ENCODE assay signal across 12 mouse cellular contexts in genomic region chrX:49346451-49346850, GRCm38 (mm10). TPM values are rescaled to one million over a fixed set of nuclear protein-coding genes. Genes with fewer than 3 reads are reported as not detected.
DNase-seq lines count a peak whose midpoint lies in the region; ATAC-seq and TF ChIP-seq lines count a peak whose summit lies in the region.
"Had no signal": no experiment of that assay in that cellular context is flagged by ENCODE, and none has a peak within 500 bp of the region (broad histone marks: within the 10 kb centered on the region; RNA-seq: fewer than 3 reads in every experiment).

No protein-coding gene starts in this region.

- no peak overlapping the region for H3K27ac ChIP-seq in gastrocnemius, adult 2 months
- no peak overlapping the region for H3K27ac ChIP-seq in limb, embryonic 14.5 days (replicated peaks; ENCODE audit: low read depth, low read length)
- no peak overlapping the region for H3K27ac ChIP-seq in limb, embryonic 10.5 days
- no peak overlapping the region for H3K27ac ChIP-seq in CH12.LX (ENCODE audit: insufficient read depth, low read depth)
- H3K27ac ChIP-seq: limb, embryonic 12.5 days had no signal

- TF ChIP-seq EP300 in CH12.LX (IDR thresholded peaks at IDR 0.05; ENCODE audit: low read length) = no peak

- H3K27me3 ChIP-seq in limb, embryonic 14.5 days (ENCODE audit: control insufficient read depth, insufficient read depth, low read length) = no peaks in the 10 kb centered on the region
- H3K27me3 ChIP-seq in limb, embryonic 10.5 days (ENCODE audit: low read depth, poor library complexity, severe bottlenecking) = no peaks in the 10 kb centered on the region
- H3K27me3 ChIP-seq in CH12.LX (replicated peaks) = no peaks in the 10 kb centered on the region
- H3K27me3 ChIP-seq: limb, embryonic 12.5 days had no signal

- peak; percentile 48 for TF ChIP-seq CTCF in gastrocnemius, adult 2 months (IDR thresholded peaks at IDR 0.05)
- TF ChIP-seq CTCF in CH12.LX (conservative IDR thresholded peaks at IDR 0.05 in 1 of 2, IDR thresholded peaks at IDR 0.05 in 1 of 2; ENCODE audit: low read depth in 2 of 2, low read length in 2 of 2) = peak in 1 of 2 experiments; percentile 50; a peak in 2 of 4 replicates
- TF ChIP-seq CTCF in brain, embryonic 14.5 days (IDR thresholded peaks at IDR 0.05; ENCODE audit: borderline replicate concordance, extremely low read depth, insufficient read depth, insufficient read length) = no peak

- no peaks in the 10 kb centered on the region for H3K9me3 ChIP-seq in limb, embryonic 14.5 days (ENCODE audit: control insufficient read depth, low read length)
- H3K9me3 ChIP-seq in limb, embryonic 10.5 days (replicated peaks) = no peaks in the 10 kb centered on the region
- no peaks in the 10 kb centered on the region for H3K9me3 ChIP-seq in CH12.LX (replicated peaks; ENCODE audit: low read length)
- H3K9me3 ChIP-seq: limb, embryonic 12.5 days had no signal

- no peaks in the 10 kb centered on the region for H3K36me3 ChIP-seq in limb, embryonic 14.5 days (ENCODE audit: control insufficient read depth, insufficient read depth, low read length)
- no peaks in the 10 kb centered on the region for H3K36me3 ChIP-seq in limb, embryonic 10.5 days
- H3K36me3 ChIP-seq in CH12.LX (replicated peaks in 1 of 2; ENCODE audit: control insufficient read depth in 1 of 2, insufficient read depth in 1 of 2, low read length in 1 of 2) = no peaks in the 10 kb centered on the region
- H3K36me3 ChIP-seq: limb, embryonic 12.5 days had no signal

- intact Hi-C loops in gastrocnemius, adult 2 months (cut with DNase I) = loop anchor here (10.0 kb wide), 1 partner anchor 1158 kb away; no protein-coding TSS in a partner anchor

- H3K79me2 ChIP-seq in CH12.LX (replicated peaks; ENCODE audit: control insufficient read depth, extremely low read depth, insufficient read depth, poor library complexity, severe bottlenecking) = no peaks in the 10 kb centered on the region

- no peaks in the 10 kb centered on the region for H3K4me1 ChIP-seq in limb, embryonic 14.5 days (ENCODE audit: control insufficient read depth, insufficient read depth, low read length)
- no peaks in the 10 kb centered on the region for H3K4me1 ChIP-seq in limb, embryonic 10.5 days
- H3K4me1 ChIP-seq in CH12.LX (ENCODE audit: control insufficient read depth in 1 of 2, insufficient read depth in 2 of 2) = peaks cover 0 to 7% of the 10 kb centered on the region in 2 experiments; a peak in 2 of 4 replicates
- H3K4me1 ChIP-seq: limb, embryonic 12.5 days had no signal

- ATAC-seq in limb, embryonic 14.5 days (ENCODE audit: low FRiP score, low read depth) = no peak

- no peak for TF ChIP-seq POLR2A in limb, embryonic 14.5 days (IDR thresholded peaks at IDR 0.05; ENCODE audit: borderline replicate concordance, extremely low read depth, insufficient read depth, insufficient read length)
- TF ChIP-seq POLR2A in CH12.LX (IDR thresholded peaks at IDR 0.05; ENCODE audit: low read depth, low read length) = no peak
- no peak for TF ChIP-seq POLR2A in brain, embryonic 14.5 days (IDR thresholded peaks at IDR 0.05; ENCODE audit: borderline replicate concordance, extremely low read depth, insufficient read depth, insufficient read length, poor library complexity, severe bottlenecking)

- no peak overlapping the region for H3K4me3 ChIP-seq in gastrocnemius, adult 2 months
- H3K4me3 ChIP-seq in limb, embryonic 14.5 days (replicated peaks; ENCODE audit: low read length) = no peak overlapping the region
- no peak overlapping the region for H3K4me3 ChIP-seq in limb, embryonic 10.5 days
- H3K4me3 ChIP-seq in CH12.LX (replicated peaks in 1 of 3; ENCODE audit: low read depth in 2 of 3, low read length in 2 of 3, poor library complexity in 1 of 3) = no peak overlapping the region
- H3K4me3 ChIP-seq: limb, embryonic 12.5 days had no signal

- H3K9ac ChIP-seq in limb, embryonic 14.5 days (ENCODE audit: low read depth, low read length, severe bottlenecking) = no peak overlapping the region
- H3K9ac ChIP-seq in CH12.LX (ENCODE audit: insufficient read depth, low read depth) = no peak overlapping the region
- H3K9ac ChIP-seq: limb, embryonic 12.5 days had no signal

- DNase-seq in gastrocnemius, adult 2 months = no peak
- DNase-seq in gastrocnemius, adult 18-20 months (ENCODE audit: low spot score) = no peak
- peak; percentile 5 for DNase-seq in limb, embryonic 14.5 days (ENCODE audit: low spot score)
- DNase-seq in limb, embryonic 10.5 days (ENCODE audit: low spot score) = no peak
- DNase-seq in CH12.LX (ENCODE audit: extremely low read depth) = peak; percentile 14
- DNase-seq in brain, embryonic 14.5 days (ENCODE audit: low read depth) = peak; percentile 18
- DNase-seq in adrenal gland, postnatal 4 days (ENCODE audit: low spot score in 2 of 2) = no peak
- DNase-seq: adrenal gland, postnatal 14 days; kidney, postnatal 25 days; lung, adult 2 months; right cerebral cortex, postnatal 14 days had no signal

- no peak overlapping the region for H3K4me2 ChIP-seq in limb, embryonic 14.5 days (replicated peaks; ENCODE audit: low read depth, low read length, severe bottlenecking)
- H3K4me2 ChIP-seq in CH12.LX (ENCODE audit: insufficient read depth, low read depth, poor library complexity, severe bottlenecking) = no peak overlapping the region
- H3K4me2 ChIP-seq: limb, embryonic 12.5 days had no signal

- dilution Hi-C loops in CH12.LX (cut with MboI; ENCODE audit: extremely low pct_ligation_motif_present, extremely low pct_unique_long_range_greater_than_20kb, low sequenced_read_pairs) = no loop called here

- peak; percentile 69 for TF ChIP-seq RAD21 in CH12.LX (IDR thresholded peaks at IDR 0.05; ENCODE audit: low read depth, low read length)

- in situ Hi-C loops in CH12.LX (cut with MboI; ENCODE audit: low pct_ligation_motif_present, low pct_unique_long_range_greater_than_20kb, low sequenced_read_pairs) = no loop called here

TF ChIP-seq in CH12.LX, 34 proteins besides CTCF, POLR2A, EP300 and RAD21:
- no peak for TF ChIP-seq USF2 (conservative IDR thresholded peaks at IDR 0.05; ENCODE audit: low read depth, low read length)
- TF ChIP-seq SMC3 (IDR thresholded peaks at IDR 0.05; ENCODE audit: low read depth, low read length) = peak; percentile 41
TF ChIP-seq in CH12.LX: peak in this region for 1.

RNA-seq across cellular contexts. Expression of gene Enox2, which starts 58.4 kb away (rescaled TPM):
- 10 to 100 TPM in 1 of 2 experiments, 1 to 10 TPM in 1; 8.1 to 34.0 TPM for total RNA-seq in gastrocnemius, adult 2 months (2021)
- 10 to 100 TPM; 14.2 to 18.9 TPM for total RNA-seq in gastrocnemius, adult 18-20 months (2021)
- 4.3 and 6.3 TPM in 2 replicates for polyA plus RNA-seq in limb, embryonic 14.5 days (2012; rRNA removed)
- polyA plus RNA-seq in limb, embryonic 14.5 days (2014; fragmentation: Nextera tagmentation; extraction: Ambion mirVana) = 7.3 and 7.8 TPM in 2 replicates
- polyA plus RNA-seq in limb, embryonic 10.5 days (2016; fragmentation: Nextera tagmentation; extraction: Ambion mirVana) = 5.2 and 5.9 TPM in 2 replicates
- total RNA-seq in CH12.LX (2012; rRNA removed) (7.2 and 8.4 TPM in 2 replicates), CH12.LX (2014; rRNA removed) (12.9 and 14.9 TPM in 2 replicates)
- 12.7 and 15.2 TPM in 2 replicates for polyA plus RNA-seq in CH12.LX (2012; ENCODE audit: insufficient read length, low read depth)
- 8.9 and 9.3 TPM in 2 replicates for polyA plus RNA-seq in brain, embryonic 14.5 days (2012; rRNA removed)
- total RNA-seq in adrenal gland, postnatal 4 days (2021) = 10 to 100 TPM; 20.2 to 21.5 TPM

Comparison
In these comparisons a context has a peak if more than half of its experiments do, and no peak if none do; other contexts are left out.
1. DNase-seq: peak in limb, embryonic 14.5 days (single experiment), CH12.LX (single experiment) and brain, embryonic 14.5 days (single experiment); none in gastrocnemius, adult 2 months (single experiment), gastrocnemius, adult 18-20 months (single experiment), limb, embryonic 10.5 days (single experiment) and adrenal gland, postnatal 4 days (0 of 2).